Mouse (Mus musculus): ENCODE measurements around the gene Cygb.
"Not testable (repeated sequence)": the region's sequence is repeated elsewhere in the genome, so short reads cannot be mapped to it uniquely, and the experiment has no call there.

The Cygb gene

DNA sequence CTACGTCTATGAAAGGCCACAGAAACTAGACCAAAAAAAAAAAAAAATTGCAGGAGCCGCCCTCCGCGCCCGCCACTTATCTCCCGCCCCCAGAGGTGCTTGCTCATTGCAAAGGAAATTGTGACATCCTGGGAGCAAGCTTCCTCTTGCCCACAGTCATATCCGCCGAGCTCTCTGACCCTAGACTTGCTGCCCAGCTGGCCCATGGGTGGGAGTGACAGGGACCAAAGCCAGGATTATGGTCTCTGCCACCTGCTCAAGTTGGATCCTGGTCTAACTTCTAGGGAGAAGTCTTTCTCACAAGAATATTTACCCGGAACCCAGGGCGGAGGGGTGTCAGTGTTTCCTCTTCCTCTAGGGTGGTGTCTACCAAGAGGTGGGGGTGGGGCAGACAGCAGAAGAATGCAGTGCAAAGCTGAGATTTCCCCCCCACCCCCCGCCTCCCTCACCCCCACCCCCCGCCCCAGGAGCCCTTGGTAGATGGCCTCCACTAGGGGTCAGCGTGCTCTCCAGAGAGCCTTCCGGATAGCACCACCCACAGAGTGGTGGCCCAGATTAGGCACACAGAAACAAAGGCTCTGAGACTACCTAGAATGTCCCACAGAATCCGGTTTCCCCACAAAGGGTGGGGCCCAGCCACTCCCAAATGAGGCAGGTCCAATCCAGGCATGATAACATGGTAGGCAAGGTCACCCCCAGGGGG is 38.2 kb downstream of the Cygb start:
- DNase-seq = peak; percentile 70 to 73

GRCm38 (mm10) chr11:116613234-116613633 is 40.9 kb downstream of the Cygb start:
- DNase-seq = peak; percentile 36 to 47

GRCm38 (mm10) chr11:116612554-116612953 is 41.6 kb downstream of the Cygb start:
- DNase-seq = no peak

DNA sequence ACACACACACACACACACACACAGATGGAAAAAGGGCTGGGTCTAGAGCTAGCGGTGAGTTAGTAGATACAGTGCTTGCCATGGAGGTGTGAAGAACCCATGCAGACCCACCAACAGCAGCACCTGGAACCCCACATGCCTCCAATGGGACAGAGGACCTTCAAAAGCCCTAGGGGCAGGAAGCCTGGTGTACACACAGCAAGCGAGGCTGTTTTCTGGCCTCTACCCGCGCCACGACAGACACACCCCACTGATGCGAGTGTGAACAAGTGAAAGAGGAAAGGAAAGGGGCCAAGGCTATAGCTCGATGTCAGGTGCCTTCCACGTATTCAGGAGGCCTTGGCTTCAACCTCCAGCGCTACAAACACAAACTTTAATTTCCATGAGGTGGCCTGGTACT is 42.2 kb downstream of the Cygb start:
- DNase-seq = no peak

DNA sequence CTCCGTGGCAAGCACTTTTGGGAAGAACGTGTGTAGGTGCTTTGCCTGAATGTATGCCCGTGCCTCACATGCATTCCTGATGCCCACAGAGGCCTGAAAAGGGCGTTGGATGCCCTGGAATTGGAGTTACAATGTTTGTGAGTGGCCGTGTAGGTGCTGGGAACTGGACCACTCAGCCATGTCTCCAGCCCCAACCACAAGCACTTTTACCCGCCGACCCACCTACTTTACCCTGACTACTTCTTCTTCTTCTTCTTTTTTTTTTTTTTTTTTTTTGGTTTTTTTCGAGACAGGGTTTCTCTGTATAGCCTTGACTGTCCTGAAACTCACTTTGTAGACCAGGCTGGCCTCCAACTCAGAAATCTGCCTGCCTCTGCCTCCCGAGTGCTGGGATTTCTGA is 42.9 kb downstream of the Cygb start:
- not testable (repeated sequence) for DNase-seq

DNA sequence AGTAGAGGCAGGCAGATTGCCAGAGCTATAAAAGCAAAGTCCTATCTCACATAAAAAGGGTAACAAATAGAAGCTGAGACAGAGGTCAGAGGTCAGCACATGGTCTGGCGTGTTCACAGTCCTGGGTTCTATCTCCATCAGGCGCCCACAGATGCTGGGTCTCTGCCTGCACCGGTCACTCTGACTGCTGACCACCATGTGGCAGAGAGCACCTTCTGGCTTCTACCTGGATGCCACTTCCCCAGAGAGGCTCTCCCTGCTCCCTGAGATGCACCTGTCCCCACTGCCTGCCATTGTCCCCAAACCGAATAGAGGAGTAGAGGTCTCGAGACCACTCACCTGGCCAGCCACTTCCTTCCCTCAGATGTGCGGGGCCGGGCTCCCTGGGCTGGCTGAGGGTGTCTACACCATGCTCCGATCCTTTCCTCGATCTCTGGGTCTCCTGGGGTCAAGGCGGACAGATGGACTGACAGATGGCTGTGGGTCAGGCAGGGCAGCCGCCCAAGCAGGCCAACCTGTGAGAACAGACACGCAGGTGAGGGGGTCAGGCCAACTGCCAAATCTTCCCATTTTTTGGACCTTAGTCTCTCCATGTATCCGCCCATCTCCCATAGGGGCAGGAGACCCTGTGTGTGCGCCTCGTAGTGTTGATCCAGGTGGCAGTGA is 44.0 kb downstream of the Cygb start:
- DNase-seq = peak; percentile 97 to 99

DNA sequence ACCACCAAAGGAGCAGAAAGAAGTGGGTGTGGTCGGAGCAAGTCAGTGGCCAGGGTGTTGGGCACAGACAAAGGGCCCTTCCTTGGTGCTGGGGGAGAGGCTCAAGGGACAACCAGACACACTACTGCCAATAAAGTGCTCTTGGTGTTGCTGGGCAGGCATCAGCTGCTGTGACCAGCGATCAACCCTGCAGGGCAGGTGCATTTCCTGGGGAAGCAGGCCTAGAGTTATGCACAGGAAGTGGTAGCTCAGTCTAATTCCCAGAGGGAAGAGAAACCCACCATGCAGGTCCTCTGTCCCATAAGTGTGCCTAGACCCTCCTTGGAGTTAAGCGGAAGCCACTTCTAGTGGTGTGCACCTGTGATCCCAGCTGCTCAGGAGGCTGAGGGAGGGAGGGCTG is 46.4 kb downstream of the Cygb start:
- DNase-seq = no peak

DNA sequence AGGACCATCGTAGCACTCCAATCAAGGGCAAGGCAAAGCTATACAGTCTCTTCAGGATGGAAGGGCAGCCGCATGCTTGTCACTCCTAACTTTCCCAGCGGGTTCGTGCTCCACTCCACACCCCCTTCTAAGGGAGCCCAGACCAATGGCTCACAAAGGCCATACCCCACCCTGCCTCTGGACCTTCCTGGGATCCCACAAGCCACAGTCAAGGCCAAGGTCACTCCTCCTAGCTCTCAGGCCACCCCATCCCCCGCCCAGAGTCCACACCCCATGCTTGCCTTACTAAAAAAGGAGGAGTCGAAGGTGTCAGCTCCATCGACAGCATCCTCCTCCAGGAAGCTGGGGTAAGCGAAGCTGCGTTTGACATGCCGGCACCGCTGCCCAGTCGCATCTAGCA is 50.0 kb downstream of the Cygb start:
- DNase-seq = no peak

- peak; percentile 39 to 46 for DNase-seq
These were observed 50.8 kb downstream of the Cygb start for GRCm38 (mm10) chr11:116603339-116603738.

- DNase-seq = peak in 1 of 2 experiments; percentile 41
These were observed 52.1 kb downstream of the Cygb start for GRCm38 (mm10) chr11:116602043-116602442.

GRCm38 (mm10) chr11:116601166-116601565 is 52.9 kb downstream of the Cygb start:
- peak; percentile 57 to 68 for DNase-seq

- no peak for DNase-seq
These were observed 54.9 kb downstream of the Cygb start for GRCm38 (mm10) chr11:116599230-116599629.

DNA sequence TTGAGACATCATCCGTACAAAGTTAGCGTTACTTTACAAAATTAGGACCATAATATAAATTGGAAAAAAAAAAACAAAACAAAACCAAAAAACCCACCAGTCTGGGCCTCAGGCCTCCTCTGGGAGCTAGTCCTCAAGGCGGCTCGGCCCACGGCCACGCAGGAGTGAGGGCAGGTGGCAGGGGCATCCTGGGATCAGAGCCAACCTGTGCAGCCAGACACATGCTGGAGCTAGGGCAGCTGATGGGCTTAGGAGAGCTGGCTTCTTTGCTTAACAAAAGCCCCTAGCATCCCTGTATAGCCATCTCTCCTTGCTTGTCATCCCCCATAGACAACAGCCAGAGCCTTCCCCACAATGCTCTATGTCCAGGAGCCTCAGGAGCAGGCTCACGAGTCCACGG is 55.9 kb downstream of the Cygb start:
- DNase-seq = peak; percentile 60 to 79

- no peak for DNase-seq
These were observed 57.3 kb downstream of the Cygb start for GRCm38 (mm10) chr11:116596766-116597165.
